Mouse (Mus musculus): ENCODE measurements at regions not wholly inside any gene's neighbourhood (a gene's known extent, or its start where the extent isn't known, plus 50 kb on each side); places are given as distances from the start of the nearest gene placed in this dataset.
"Not testable (repeated sequence)": the region's sequence is repeated elsewhere in the genome, so short reads cannot be mapped to it uniquely, and the experiment has no call there.

- Histone ChIP-seq H3K9me3 (ENCODE audit: control insufficient read depth) (no peaks in the 10 kb centered on the region), H3K4me3 (ENCODE audit: low read depth, low read length) (no peak overlapping the region), H3K27ac (ENCODE audit: low read depth, low read length) (no peak overlapping the region), H3K9ac (ENCODE audit: low read depth, low read length) (no peak overlapping the region), H3K36me3 (ENCODE audit: control insufficient read depth, insufficient read depth) (no peaks in the 10 kb centered on the region), H3K27me3 (replicated peaks; ENCODE audit: control insufficient read depth, insufficient read depth, low read length) (no peaks in the 10 kb centered on the region), H3K4me1 (replicated peaks; ENCODE audit: control insufficient read depth, insufficient read depth, low read length) (no peaks in the 10 kb centered on the region), H3K4me2 (replicated peaks; ENCODE audit: low read depth) (no peak overlapping the region)
- WGBS = 47% methylated on average over 7 of the region's 7 CpGs
- no peak for TF ChIP-seq CTCF (IDR thresholded peaks at IDR 0.05; ENCODE audit: low read depth)
- no peak for ATAC-seq
These were observed 157.6 kb upstream of the Pmfbp1 start for GRCm38 (mm10) chr8:109336203-109336602.

- WGBS = 87% methylated on average over 14 of the region's 14 CpGs
- H3K4me2 ChIP-seq (replicated peaks; ENCODE audit: low read depth) = no peak overlapping the region
- no peaks in the 10 kb centered on the region for H3K4me1 ChIP-seq (replicated peaks; ENCODE audit: control insufficient read depth, insufficient read depth, low read length)
- H3K36me3 ChIP-seq (ENCODE audit: control insufficient read depth, insufficient read depth) = no peaks in the 10 kb centered on the region
- no peak overlapping the region for H3K4me3 ChIP-seq (ENCODE audit: low read depth, low read length)
- no peak overlapping the region for H3K9ac ChIP-seq (ENCODE audit: low read depth, low read length)
- ATAC-seq = no peak
- no peak for TF ChIP-seq CTCF (IDR thresholded peaks at IDR 0.05; ENCODE audit: low read depth)
- no peak overlapping the region for H3K27ac ChIP-seq (ENCODE audit: low read depth, low read length)
- H3K27me3 ChIP-seq (replicated peaks; ENCODE audit: control insufficient read depth, insufficient read depth, low read length) = no peaks in the 10 kb centered on the region
- H3K9me3 ChIP-seq (ENCODE audit: control insufficient read depth) = no peaks in the 10 kb centered on the region
These were observed 155.5 kb upstream of the Pmfbp1 start for GRCm38 (mm10) chr8:109338220-109338835.

GRCm38 (mm10) chr8:109340647-109341046 is 153.2 kb upstream of the Pmfbp1 start:
- H3K4me2 ChIP-seq (replicated peaks; ENCODE audit: low read depth); H3K9me3 ChIP-seq (ENCODE audit: control insufficient read depth); H3K9ac ChIP-seq (ENCODE audit: low read depth, low read length); H3K4me1 ChIP-seq (replicated peaks; ENCODE audit: control insufficient read depth, insufficient read depth, low read length); ATAC-seq; H3K27ac ChIP-seq (ENCODE audit: low read depth, low read length); H3K4me3 ChIP-seq (ENCODE audit: low read depth, low read length); H3K27me3 ChIP-seq (replicated peaks; ENCODE audit: control insufficient read depth, insufficient read depth, low read length); H3K36me3 ChIP-seq (ENCODE audit: control insufficient read depth, insufficient read depth): not testable (repeated sequence)
- WGBS = 94% methylated on average over 21 of the region's 21 CpGs

GRCm38 (mm10) chr8:109355168-109355567 is 138.7 kb upstream of the Pmfbp1 start:
- no peaks in the 10 kb centered on the region for H3K9me3 ChIP-seq (ENCODE audit: control insufficient read depth)
- no peaks in the 10 kb centered on the region for H3K27me3 ChIP-seq (replicated peaks; ENCODE audit: control insufficient read depth, insufficient read depth, low read length)
- no peak for TF ChIP-seq CTCF (IDR thresholded peaks at IDR 0.05; ENCODE audit: low read depth)
- H3K4me2 ChIP-seq (replicated peaks; ENCODE audit: low read depth) = no peak overlapping the region
- H3K27ac ChIP-seq (ENCODE audit: low read depth, low read length) = no peak overlapping the region
- no peak for ATAC-seq
- no peak overlapping the region for H3K4me3 ChIP-seq (ENCODE audit: low read depth, low read length)
- H3K4me1 ChIP-seq (replicated peaks; ENCODE audit: control insufficient read depth, insufficient read depth, low read length) = no peaks in the 10 kb centered on the region
- no peaks in the 10 kb centered on the region for H3K36me3 ChIP-seq (ENCODE audit: control insufficient read depth, insufficient read depth)
- no peak overlapping the region for H3K9ac ChIP-seq (ENCODE audit: low read depth, low read length)
- 89% methylated on average over 9 of the region's 9 CpGs for WGBS

GRCm38 (mm10) chr8:109359396-109360051 is 134.3 kb upstream of the Pmfbp1 start:
- 64% methylated on average over 16 of the region's 16 CpGs for WGBS
- Histone ChIP-seq H3K9me3 (ENCODE audit: control insufficient read depth) (no peaks in the 10 kb centered on the region), H3K27me3 (replicated peaks; ENCODE audit: control insufficient read depth, insufficient read depth, low read length) (no peaks in the 10 kb centered on the region), H3K4me2 (replicated peaks; ENCODE audit: low read depth) (no peak overlapping the region), H3K4me3 (ENCODE audit: low read depth, low read length) (no peak overlapping the region), H3K9ac (ENCODE audit: low read depth, low read length) (no peak overlapping the region), H3K36me3 (ENCODE audit: control insufficient read depth, insufficient read depth) (no peaks in the 10 kb centered on the region), H3K4me1 (replicated peaks; ENCODE audit: control insufficient read depth, insufficient read depth, low read length) (0 out of 2 replicates have a peak, but pooled peaks cover 4% of the 10 kb centered on the region), H3K27ac (ENCODE audit: low read depth, low read length) (no peak overlapping the region)
- ATAC-seq = no peak
- no peak for TF ChIP-seq CTCF (IDR thresholded peaks at IDR 0.05; ENCODE audit: low read depth)

- 21% methylated on average over 14 of the region's 14 CpGs for WGBS
- H3K4me3 ChIP-seq (ENCODE audit: low read depth, low read length) = peak overlapping the region; percentile 11; the same call in 1 of the 2 replicates
- peak overlapping the region; percentile 17; the same call in 1 of the 2 replicates for H3K9ac ChIP-seq (ENCODE audit: low read depth, low read length)
- ATAC-seq = no peak
- no peaks in the 10 kb centered on the region for H3K36me3 ChIP-seq (ENCODE audit: control insufficient read depth, insufficient read depth)
- no peaks in the 10 kb centered on the region for H3K9me3 ChIP-seq (ENCODE audit: control insufficient read depth)
- H3K27ac ChIP-seq (ENCODE audit: low read depth, low read length) = peak overlapping the region; percentile 85; the same call in 1 of the 2 replicates
- TF ChIP-seq CTCF (IDR thresholded peaks at IDR 0.05; ENCODE audit: low read depth) = no peak
- H3K4me1 ChIP-seq (replicated peaks; ENCODE audit: control insufficient read depth, insufficient read depth, low read length) = 0 out of 2 replicates have a peak, but pooled peaks cover 4% of the 10 kb centered on the region
- H3K4me2 ChIP-seq (replicated peaks; ENCODE audit: low read depth) = peak overlapping the region; percentile 54
- no peaks in the 10 kb centered on the region for H3K27me3 ChIP-seq (replicated peaks; ENCODE audit: control insufficient read depth, insufficient read depth, low read length)
These were observed 133.6 kb upstream of the Pmfbp1 start for GRCm38 (mm10) chr8:109360081-109360715.

Data from intestine, postnatal 0 days (tissue).